Mouse (Mus musculus) liver, adult 2 months (tissue): ENCODE measurements around the gene 4930524B15Rik. TPM values are rescaled to one million over a fixed set of nuclear protein-coding genes. Genes with fewer than 3 reads are reported as not detected.

Experiments
- DNase-seq: peaks from one replicate; pipeline ENCODE4 v3.0.0-alpha.2; 2011; ENCODE audit warnings: low read depth, low spot score; ENCODE audit errors: extremely low read depth
- H3K27ac ChIP-seq: fragments of 200-500 bp; replicated peaks from 2 replicates; pipeline ENCODE4 v1.5.1; 2012; ENCODE audit warnings: low read depth, mild to moderate bottlenecking, control low read depth, inconsistent platforms, low read length; ENCODE audit not compliant: insufficient read depth
- H3K27me3 ChIP-seq: fragments of 200-500 bp; 2 replicates; pipeline ENCODE4 v1.6.1; 2012; ENCODE audit warnings: mild to moderate bottlenecking, moderate library complexity, low read length, inconsistent platforms; ENCODE audit not compliant: control insufficient read depth, insufficient read depth
- H3K36me3 ChIP-seq: fragments of 200-500 bp; 2 replicates; pipeline ENCODE4 v1.6.1; 2012; ENCODE audit warnings: low read length, inconsistent platforms; ENCODE audit not compliant: control insufficient read depth, insufficient read depth
- H3K4me1 ChIP-seq: fragments of 200-500 bp; 2 replicates; pipeline ENCODE4 v1.6.1; 2011; ENCODE audit warnings: low read length; ENCODE audit not compliant: control insufficient read depth, insufficient read depth
- H3K4me3 ChIP-seq: fragments of 200-500 bp; 2 replicates; pipeline ENCODE4 v1.5.1; 2011; ENCODE audit warnings: low read depth, mild to moderate bottlenecking, control low read depth, low read length, moderate library complexity; ENCODE audit not compliant: insufficient read depth
- H3K79me2 ChIP-seq: fragments of 200-500 bp; 2 replicates; pipeline ENCODE4 v1.6.1; 2012; ENCODE audit warnings: inconsistent platforms, mild to moderate bottlenecking, low read length, moderate library complexity; ENCODE audit not compliant: control insufficient read depth, insufficient read depth
- H3K9ac ChIP-seq: fragments of 200-500 bp; 2 replicates; pipeline ENCODE4 v1.6.1; 2012; ENCODE audit warnings: low read depth, mild to moderate bottlenecking, control low read depth, inconsistent platforms, low read length
- CTCF ChIP-seq: fragments of 200-500 bp; IDR thresholded peaks from 2 replicates; pipeline ENCODE4 v1.5.1; 2011; ENCODE audit warnings: low read depth, low read length, control low read depth
- POLR2A ChIP-seq: fragments of 200-500 bp; IDR thresholded peaks from 2 replicates; pipeline ENCODE4 v1.6.1; 2011; ENCODE audit warnings: low read length, control low read depth; ENCODE audit not compliant: insufficient read depth; ENCODE audit errors: extremely low read depth
- WGBS: fragments of 180-500 bp; shearing (Covaris S2); methylation state at CpG from one replicate; pipeline ENCODE4 v1.1.7; 2018; 5-methylcytosine and 5-hydroxymethylcytosine counted together
- polyA plus RNA-seq: library from polyadenylated mRNA; depleted of rRNA; stranded (reverse); fragments of >200 nt; gene quantifications from 2 replicates; pipeline ENCODE4 v1.2.3, GENCODE M21; 2012
- total RNA-seq: library from RNA; depleted of rRNA; stranded (reverse); fragments of >200 nt; gene quantifications from 2 replicates; pipeline ENCODE4 v1.2.3, GENCODE M21; 2014

Gene 4930524B15Rik
- total and polyA plus RNA-seq, 2 experiments = not detected

DNA sequence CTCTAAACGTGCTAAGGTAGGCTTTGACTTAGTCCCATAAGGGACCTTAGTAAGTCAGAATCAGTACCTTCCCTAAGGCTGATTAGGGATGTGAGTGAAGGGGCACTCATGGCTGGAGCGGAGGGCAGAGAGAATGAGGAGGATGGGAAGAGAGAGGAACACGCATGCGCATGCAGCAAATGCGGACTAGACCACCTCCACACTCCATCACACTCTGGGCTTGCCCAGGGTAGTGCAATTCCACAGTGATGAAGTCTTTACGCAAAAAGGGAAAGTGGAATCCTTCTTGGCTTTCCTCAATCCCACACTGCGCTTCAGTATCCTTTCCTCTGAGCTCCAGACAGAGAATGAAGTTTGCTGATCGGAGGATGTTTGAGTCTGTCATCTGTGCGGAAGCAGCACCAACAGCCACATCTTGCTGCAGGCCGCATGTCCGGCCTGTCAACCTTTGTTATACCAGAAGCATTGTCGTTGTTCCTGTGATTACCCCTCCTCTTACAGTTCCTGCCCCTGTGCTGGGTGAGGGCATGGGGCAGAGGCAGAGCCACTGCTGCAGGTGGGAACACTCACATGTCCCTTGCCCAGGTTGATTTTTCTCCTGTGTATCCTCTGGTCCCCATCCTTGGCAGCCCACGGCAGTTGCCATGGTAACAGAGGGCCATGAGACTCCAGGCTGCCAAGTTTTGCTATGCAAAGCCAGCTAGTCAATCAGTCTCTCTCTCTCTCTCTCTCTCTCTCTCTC is 24.3 kb upstream of the 4930524B15Rik start:
- Histone ChIP-seq H3K27ac (no peak overlapping the region), H3K36me3 (peaks cover 4% of the 10 kb centered on the region), H3K27me3 (no peaks in the 10 kb centered on the region), H3K4me3 (no peak overlapping the region), H3K9ac (no peak overlapping the region), H3K4me1 (no peaks in the 10 kb centered on the region), H3K79me2 (no peaks in the 10 kb centered on the region)
- TF ChIP-seq CTCF (no peak), POLR2A (no peak)
- WGBS = 81% methylated on average over 13 of the region's 13 CpGs
- no peak for DNase-seq

DNA sequence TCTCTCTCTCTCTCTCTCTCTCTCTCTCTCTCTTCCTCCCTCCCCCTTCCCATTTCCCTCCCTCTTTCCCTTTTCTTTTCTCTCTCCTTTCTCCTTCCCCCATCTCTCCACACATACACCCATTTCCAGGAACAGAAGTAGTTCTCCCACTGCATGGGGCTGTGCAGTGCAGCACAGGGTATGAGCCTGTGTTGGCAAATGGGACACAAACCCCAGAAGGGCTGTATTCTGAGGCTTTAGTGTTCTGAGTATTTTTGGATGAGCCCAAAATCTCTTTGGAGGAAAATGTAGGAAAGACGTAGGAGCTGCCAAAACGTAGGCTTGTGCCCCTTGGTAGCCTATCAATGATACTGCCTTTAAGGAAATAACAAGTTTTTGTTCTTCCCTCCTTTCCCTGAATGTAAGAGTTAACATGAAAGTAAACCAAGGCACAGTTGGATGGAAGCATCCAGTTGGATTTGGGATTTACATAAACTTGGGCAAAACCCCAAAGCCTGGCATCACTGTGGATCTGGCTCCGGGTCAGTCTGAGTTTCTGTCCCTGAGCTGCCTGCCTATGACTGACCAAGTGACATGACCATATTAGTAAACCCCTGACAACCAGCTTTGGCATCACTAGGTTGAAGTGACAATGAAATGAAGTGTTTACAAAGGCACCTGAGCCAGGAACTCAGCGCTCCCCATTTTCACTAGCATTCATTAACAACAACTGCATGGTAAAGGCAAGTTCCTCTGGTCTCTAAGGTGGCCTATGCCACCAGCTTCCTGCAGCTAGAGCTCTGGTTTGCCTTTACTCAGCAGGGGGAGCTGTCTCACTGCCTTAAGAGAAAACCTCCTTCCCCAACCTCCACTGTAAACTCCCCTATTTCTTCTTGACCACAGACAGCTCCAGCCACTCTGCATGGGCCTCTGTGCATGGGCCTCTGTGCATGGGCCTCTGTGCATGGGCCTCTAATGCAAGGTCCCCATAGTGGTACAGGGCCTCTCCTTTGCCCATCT is 23.5 kb upstream of the 4930524B15Rik start:
- no peaks in the 10 kb centered on the region for H3K79me2 ChIP-seq
- no peaks in the 10 kb centered on the region for H3K4me1 ChIP-seq
- no peak overlapping the region for H3K27ac ChIP-seq
- H3K4me3 ChIP-seq = no peak overlapping the region
- H3K27me3 ChIP-seq = no peaks in the 10 kb centered on the region
- 88% methylated on average over 4 of the region's 4 CpGs for WGBS
- no peak overlapping the region for H3K9ac ChIP-seq
- peak; percentile 31; the same call in 1 of the 2 replicates for TF ChIP-seq CTCF
- TF ChIP-seq POLR2A = no peak
- no peaks in the 10 kb centered on the region for H3K36me3 ChIP-seq
- DNase-seq = no peak

DNA sequence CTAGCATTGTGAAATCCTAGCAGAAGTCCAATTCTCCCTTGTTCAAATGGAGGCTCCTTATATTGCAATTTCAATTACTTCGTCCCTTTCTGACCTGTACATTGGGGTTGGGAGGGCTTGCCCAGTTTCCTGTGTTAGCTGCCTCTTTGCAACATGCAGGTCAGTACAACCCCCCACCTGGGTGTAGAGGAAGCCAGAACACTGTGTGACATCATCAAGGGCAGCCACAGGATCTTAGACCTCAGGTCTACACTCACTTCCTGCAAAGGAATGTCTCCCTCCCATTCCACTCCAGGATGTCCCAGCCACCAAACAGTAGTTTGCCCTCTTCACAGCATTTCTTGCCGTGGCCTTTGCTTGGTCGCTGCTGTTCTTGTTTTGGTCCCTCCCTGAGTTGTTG is 19.9 kb upstream of the 4930524B15Rik start:
- Histone ChIP-seq H3K27me3 (no peaks in the 10 kb centered on the region), H3K4me1 (peaks cover 4% of the 10 kb centered on the region; the same call in 1 of the 2 replicates), H3K4me3 (no peak overlapping the region), H3K27ac (no peak overlapping the region), H3K79me2 (no peaks in the 10 kb centered on the region), H3K9ac (no peak overlapping the region), H3K36me3 (no peaks in the 10 kb centered on the region)
- WGBS = 81% methylated on average over 3 of the region's 3 CpGs
- DNase-seq = no peak
- TF ChIP-seq POLR2A = no peak
- no peak for TF ChIP-seq CTCF

DNA sequence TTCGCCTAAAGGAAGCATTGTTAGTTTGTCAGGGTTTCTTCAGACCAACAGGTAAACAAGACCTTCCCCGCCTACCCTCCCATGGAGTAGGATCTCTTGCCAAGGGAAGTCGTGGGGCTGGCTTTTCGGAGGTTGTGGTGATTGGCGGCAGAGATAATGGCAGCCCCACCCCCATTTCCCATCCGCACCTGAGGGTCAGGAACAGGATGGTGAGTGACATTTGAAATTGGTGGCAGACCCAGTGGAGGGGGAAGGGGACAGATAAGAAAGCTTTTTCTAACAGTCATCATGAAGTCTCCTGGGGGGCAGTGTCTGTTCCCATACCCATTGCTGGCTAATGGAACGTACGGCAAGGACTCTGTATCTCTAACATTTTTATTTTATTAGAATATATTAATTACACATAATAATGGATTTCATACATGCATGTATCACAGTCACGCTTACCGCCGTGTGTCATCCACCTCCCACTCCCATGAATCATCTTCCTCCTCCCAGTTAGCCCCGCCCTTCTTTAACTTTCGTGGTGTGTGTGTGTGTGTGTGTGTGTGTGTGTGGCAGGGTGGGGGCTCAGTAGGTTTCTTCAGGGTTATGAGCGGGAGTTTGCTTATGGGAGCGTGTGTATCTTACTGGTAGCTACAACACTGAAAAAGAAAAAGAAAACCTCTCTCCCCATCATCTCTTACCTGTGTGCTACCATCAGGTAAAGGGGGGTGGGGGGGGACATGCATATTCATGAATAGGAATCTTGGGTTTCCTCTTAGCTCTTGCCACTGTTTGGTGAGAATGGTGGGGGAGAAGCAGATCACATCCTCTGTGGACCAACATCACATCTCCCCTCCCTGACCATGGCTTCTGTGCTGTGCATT is 16.7 kb upstream of the 4930524B15Rik start:
- no peak overlapping the region for H3K27ac ChIP-seq
- H3K4me1 ChIP-seq = peaks cover 4% of the 10 kb centered on the region; the same call in 1 of the 2 replicates
- H3K4me3 ChIP-seq = peak overlapping the region; percentile 47; the same call in 1 of the 2 replicates
- no peaks in the 10 kb centered on the region for H3K79me2 ChIP-seq
- peak overlapping the region; percentile 57 for H3K9ac ChIP-seq
- DNase-seq = no peak
- 42% methylated on average over 15 of the region's 15 CpGs for WGBS
- TF ChIP-seq POLR2A (no peak), CTCF (no peak)
- no peaks in the 10 kb centered on the region for H3K27me3 ChIP-seq
- H3K36me3 ChIP-seq = no peaks in the 10 kb centered on the region

DNA sequence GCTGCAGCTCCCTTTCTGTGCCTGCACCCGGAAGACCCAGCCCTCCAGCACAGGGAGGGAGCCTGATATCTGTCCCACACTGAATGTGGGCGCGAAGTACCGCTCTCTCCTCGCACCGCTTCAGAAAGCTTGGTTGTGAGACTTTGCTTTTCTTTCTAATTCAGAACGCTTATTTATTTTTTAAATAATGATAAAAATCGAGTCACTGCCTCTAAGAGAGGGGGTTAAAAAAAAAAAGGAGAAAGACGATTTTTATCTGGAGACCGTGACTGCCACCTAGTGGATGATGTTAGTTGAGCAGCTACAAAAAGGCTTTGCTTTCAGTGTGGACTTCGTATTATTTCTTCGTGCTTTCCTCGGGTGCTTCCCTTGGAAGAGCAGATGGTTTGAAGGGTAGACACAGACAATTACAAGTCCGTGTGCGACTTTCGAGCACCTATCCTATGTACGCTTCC is 16.0 kb upstream of the 4930524B15Rik start:
- H3K36me3 ChIP-seq = no peaks in the 10 kb centered on the region
- peaks cover 4% of the 10 kb centered on the region; the same call in 1 of the 2 replicates for H3K4me1 ChIP-seq
- TF ChIP-seq POLR2A (no peak), CTCF (peak; percentile 53)
- H3K9ac ChIP-seq = peak overlapping the region; percentile 57
- no peaks in the 10 kb centered on the region for H3K79me2 ChIP-seq
- H3K27me3 ChIP-seq = no peaks in the 10 kb centered on the region
- H3K27ac ChIP-seq = no peak overlapping the region
- 2% methylated on average over 17 of the region's 17 CpGs for WGBS
- DNase-seq = peak; percentile 60
- peak overlapping the region; percentile 47 for H3K4me3 ChIP-seq
